Mouse (Mus musculus) brain, embryonic 18.5 days (tissue): ENCODE results near the gene Pdap1.
"Not testable (repeated sequence)": the region's sequence is repeated elsewhere in the genome, so short reads cannot be mapped to it uniquely, and the experiment has no call there.

ENCODE experiments used
- DNase-seq: peaks from one replicate; pipeline ENCODE4 v3.0.0-alpha.2; 2012; ENCODE audit warnings: low read depth, low spot score

Gene Pdap1

GRCm38 (mm10) chr5:145139571-145140519 lies at the start of gene Pdap1, which contains the start of gene Bud31:
TSS of gene Pdap1 (minus strand) at chr5:145140238.
TSS of gene Bud31 (plus strand) at chr5:145140362.
- peak; percentile 84 for DNase-seq

- no peak for DNase-seq
These were observed 49.4 kb upstream of the Pdap1 start for GRCm38 (mm10) chr5:145189416-145189815.

GRCm38 (mm10) chr5:145185244-145185643 lies 45.2 kb upstream of the Pdap1 start:
- no peak for DNase-seq

GRCm38 (mm10) chr5:145178461-145178980 lies 38.5 kb upstream of the Pdap1 start:
- DNase-seq = no peak

- DNase-seq = no peak
These were observed 27.2 kb upstream of the Pdap1 start for GRCm38 (mm10) chr5:145167306-145167661.

- DNase-seq = peak; percentile 97
These were observed 26.7 kb upstream of the Pdap1 start, which contains the start of the genes Ptcd1 and Cpsf4 for GRCm38 (mm10) chr5:145166536-145167305. TSS of gene Ptcd1 (minus strand) at chr5:145167108. TSS of gene Cpsf4 (plus strand) at chr5:145167213.

- no peak for DNase-seq
These were observed 25.1 kb upstream of the Pdap1 start for GRCm38 (mm10) chr5:145165184-145165583.

- no peak for DNase-seq
These were observed 24.7 kb upstream of the Pdap1 start for GRCm38 (mm10) chr5:145164710-145165109.

- no peak for DNase-seq
These were observed 21.3 kb upstream of the Pdap1 start for GRCm38 (mm10) chr5:145161361-145161760.

GRCm38 (mm10) chr5:145152690-145153089 lies 12.7 kb upstream of the Pdap1 start:
- no peak for DNase-seq

- DNase-seq = no peak
These were observed 9.3 kb upstream of the Pdap1 start for GRCm38 (mm10) chr5:145149294-145149693.

- DNase-seq = no peak
These were observed 7.7 kb upstream of the Pdap1 start for GRCm38 (mm10) chr5:145147748-145148147.

- DNase-seq = no peak
These were observed 573 bp upstream of the Pdap1 start for GRCm38 (mm10) chr5:145140611-145141010.

- DNase-seq = no peak
These were observed 1.2 kb downstream of the Pdap1 start for GRCm38 (mm10) chr5:145138836-145139235.

GRCm38 (mm10) chr5:145133275-145133674 lies 6.8 kb downstream of the Pdap1 start:
- not testable (repeated sequence) for DNase-seq

GRCm38 (mm10) chr5:145130995-145131394 lies 9.0 kb downstream of the Pdap1 start:
- DNase-seq = no peak

GRCm38 (mm10) chr5:145130191-145130590 lies 9.8 kb downstream of the Pdap1 start:
- no peak for DNase-seq

GRCm38 (mm10) chr5:145129773-145130172 lies 10.3 kb downstream of the Pdap1 start:
- DNase-seq = not testable (repeated sequence)

- no peak for DNase-seq
These were observed 10.9 kb downstream of the Pdap1 start for GRCm38 (mm10) chr5:145129124-145129523.

GRCm38 (mm10) chr5:145126580-145126979 lies 13.5 kb downstream of the Pdap1 start:
- no peak for DNase-seq

GRCm38 (mm10) chr5:145123396-145123795 lies 16.6 kb downstream of the Pdap1 start:
- DNase-seq = no peak

- no peak for DNase-seq
These were observed 19.1 kb downstream of the Pdap1 start for GRCm38 (mm10) chr5:145120921-145121320.
